Mouse (Mus musculus): Measurements from ENCODE around the gene Fgf3. TPM values are rescaled to one million over a fixed set of nuclear protein-coding genes. Genes with fewer than 3 reads are reported as not detected.
A peak's percentile ranks its signal among the peaks of the same experiment; 100 is the strongest.

The Fgf3 gene
- total and polyA plus RNA-seq, 2 experiments, result not detected

DNA sequence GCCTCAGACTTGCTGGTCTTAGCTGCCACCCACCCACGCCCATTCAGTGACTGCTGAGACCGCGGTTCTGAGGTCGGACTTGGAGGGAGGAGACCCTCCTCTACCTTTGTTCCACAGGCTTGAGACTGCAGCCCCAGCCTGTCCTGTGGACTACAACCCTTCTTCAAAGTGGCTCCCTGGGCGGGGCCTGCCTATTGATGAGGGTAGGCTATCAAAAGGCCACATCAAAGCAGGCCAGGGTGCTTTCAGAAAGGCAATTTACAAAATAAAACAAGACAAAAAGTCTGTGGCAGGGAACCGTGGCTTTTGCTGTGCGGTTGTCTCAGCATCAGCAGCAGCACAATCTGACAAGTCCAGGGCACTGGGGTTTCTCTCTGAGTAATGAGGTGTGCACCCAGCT lies 16.0 kb upstream of the Fgf3 start:
- H3K4me3 ChIP-seq (ENCODE audit: insufficient read depth, low read depth, low read length), result no peak overlapping the region
- DNase-seq (ENCODE audit: extremely low read depth, low read depth, low spot score), result no peak

DNA sequence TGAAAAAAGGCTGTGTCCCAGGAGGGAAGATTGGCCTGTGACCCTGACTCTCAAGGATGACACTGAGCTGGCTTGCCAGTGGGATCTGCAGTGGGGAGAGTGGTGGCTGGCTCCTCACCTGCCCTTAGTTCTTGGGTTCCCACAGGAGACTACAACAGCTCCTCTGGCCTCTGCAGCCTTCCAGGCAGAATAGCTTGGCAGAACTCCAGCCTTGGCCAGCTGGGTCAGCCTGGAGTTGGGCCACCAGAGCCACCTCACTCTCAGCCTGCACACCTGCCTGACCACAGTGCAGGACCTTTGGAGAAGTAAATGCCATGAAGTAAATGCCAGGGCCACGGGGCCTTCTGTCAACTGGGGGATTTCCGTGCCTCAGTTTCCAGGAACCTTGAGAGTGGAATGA lies 13.9 kb upstream of the Fgf3 start:
- no peak for DNase-seq (ENCODE audit: extremely low read depth, low read depth, low spot score)
- no peaks in the 10 kb centered on the region for H3K36me3 ChIP-seq (ENCODE audit: control insufficient read depth, insufficient read depth, low read length)
- no peak overlapping the region for H3K4me3 ChIP-seq (ENCODE audit: insufficient read depth, low read depth, low read length)
- no peak overlapping the region for H3K9ac ChIP-seq (ENCODE audit: low read depth, low read length)
- H3K79me2 ChIP-seq (ENCODE audit: control insufficient read depth, insufficient read depth, low read length), result no peaks in the 10 kb centered on the region
- H3K27ac ChIP-seq (replicated peaks; ENCODE audit: insufficient read depth, low read depth, low read length), result no peak overlapping the region
- no peaks in the 10 kb centered on the region for H3K4me1 ChIP-seq (ENCODE audit: control insufficient read depth, insufficient read depth, low read length)
- 79% methylated on average over 2 of the region's 2 CpGs for WGBS
- H3K27me3 ChIP-seq (ENCODE audit: control insufficient read depth, insufficient read depth, low read length), result no peaks in the 10 kb centered on the region
- TF ChIP-seq CTCF (IDR thresholded peaks at IDR 0.05; ENCODE audit: low read depth, low read length), result no peak
- no peak for TF ChIP-seq POLR2A (IDR thresholded peaks at IDR 0.05; ENCODE audit: extremely low read depth, insufficient read depth, low read length)

More for the DNA sequence above, 16.0 kb upstream of the Fgf3 start:
- Histone ChIP-seq H3K27me3 (ENCODE audit: control insufficient read depth, insufficient read depth, low read length) (0 out of 2 replicates have a peak, but pooled peaks cover 3% of the 10 kb centered on the region), H3K36me3 (ENCODE audit: control insufficient read depth, insufficient read depth, low read length) (no peaks in the 10 kb centered on the region), H3K9ac (ENCODE audit: low read depth, low read length) (no peak overlapping the region), H3K4me1 (ENCODE audit: control insufficient read depth, insufficient read depth, low read length) (no peaks in the 10 kb centered on the region), H3K27ac (replicated peaks; ENCODE audit: insufficient read depth, low read depth, low read length) (no peak overlapping the region), H3K79me2 (ENCODE audit: control insufficient read depth, insufficient read depth, low read length) (no peaks in the 10 kb centered on the region)
- WGBS, result 66% methylated on average over 7 of the region's 7 CpGs
- TF ChIP-seq CTCF (IDR thresholded peaks at IDR 0.05; ENCODE audit: low read depth, low read length) (no peak), POLR2A (IDR thresholded peaks at IDR 0.05; ENCODE audit: extremely low read depth, insufficient read depth, low read length) (no peak)

DNA sequence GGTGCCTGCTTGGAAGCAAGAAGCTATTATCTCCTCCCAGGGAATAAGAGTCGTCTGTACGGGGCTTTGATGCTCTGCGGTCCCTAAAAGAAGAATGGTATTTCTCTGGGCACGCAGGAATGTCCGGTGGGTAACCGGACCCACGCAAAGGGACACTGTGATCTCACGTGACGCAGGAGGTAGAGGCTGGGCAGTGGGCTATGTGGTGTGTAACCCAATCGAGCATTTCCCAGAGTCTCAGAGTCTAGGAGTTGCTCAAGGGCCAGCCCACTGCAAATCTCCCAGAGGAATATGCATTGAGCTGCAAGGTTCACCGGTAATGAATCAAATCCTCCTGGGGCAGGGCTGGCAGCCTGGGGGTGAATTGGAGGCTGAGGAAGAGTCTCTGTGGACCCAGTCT lies 9.5 kb upstream of the Fgf3 start:
- DNase-seq (ENCODE audit: extremely low read depth, low read depth, low spot score), result no peak
- Histone ChIP-seq H3K4me1 (ENCODE audit: control insufficient read depth, insufficient read depth, low read length) (no peaks in the 10 kb centered on the region), H3K9ac (ENCODE audit: low read depth, low read length) (no peak overlapping the region), H3K79me2 (ENCODE audit: control insufficient read depth, insufficient read depth, low read length) (no peaks in the 10 kb centered on the region), H3K27ac (replicated peaks; ENCODE audit: insufficient read depth, low read depth, low read length) (no peak overlapping the region), H3K36me3 (ENCODE audit: control insufficient read depth, insufficient read depth, low read length) (no peaks in the 10 kb centered on the region), H3K27me3 (ENCODE audit: control insufficient read depth, insufficient read depth, low read length) (no peaks in the 10 kb centered on the region), H3K4me3 (ENCODE audit: insufficient read depth, low read depth, low read length) (no peak overlapping the region)
- WGBS, result 84% methylated on average over 11 of the region's 11 CpGs
- no peak for TF ChIP-seq CTCF (IDR thresholded peaks at IDR 0.05; ENCODE audit: low read depth, low read length)
- no peak for TF ChIP-seq POLR2A (IDR thresholded peaks at IDR 0.05; ENCODE audit: extremely low read depth, insufficient read depth, low read length)

DNA sequence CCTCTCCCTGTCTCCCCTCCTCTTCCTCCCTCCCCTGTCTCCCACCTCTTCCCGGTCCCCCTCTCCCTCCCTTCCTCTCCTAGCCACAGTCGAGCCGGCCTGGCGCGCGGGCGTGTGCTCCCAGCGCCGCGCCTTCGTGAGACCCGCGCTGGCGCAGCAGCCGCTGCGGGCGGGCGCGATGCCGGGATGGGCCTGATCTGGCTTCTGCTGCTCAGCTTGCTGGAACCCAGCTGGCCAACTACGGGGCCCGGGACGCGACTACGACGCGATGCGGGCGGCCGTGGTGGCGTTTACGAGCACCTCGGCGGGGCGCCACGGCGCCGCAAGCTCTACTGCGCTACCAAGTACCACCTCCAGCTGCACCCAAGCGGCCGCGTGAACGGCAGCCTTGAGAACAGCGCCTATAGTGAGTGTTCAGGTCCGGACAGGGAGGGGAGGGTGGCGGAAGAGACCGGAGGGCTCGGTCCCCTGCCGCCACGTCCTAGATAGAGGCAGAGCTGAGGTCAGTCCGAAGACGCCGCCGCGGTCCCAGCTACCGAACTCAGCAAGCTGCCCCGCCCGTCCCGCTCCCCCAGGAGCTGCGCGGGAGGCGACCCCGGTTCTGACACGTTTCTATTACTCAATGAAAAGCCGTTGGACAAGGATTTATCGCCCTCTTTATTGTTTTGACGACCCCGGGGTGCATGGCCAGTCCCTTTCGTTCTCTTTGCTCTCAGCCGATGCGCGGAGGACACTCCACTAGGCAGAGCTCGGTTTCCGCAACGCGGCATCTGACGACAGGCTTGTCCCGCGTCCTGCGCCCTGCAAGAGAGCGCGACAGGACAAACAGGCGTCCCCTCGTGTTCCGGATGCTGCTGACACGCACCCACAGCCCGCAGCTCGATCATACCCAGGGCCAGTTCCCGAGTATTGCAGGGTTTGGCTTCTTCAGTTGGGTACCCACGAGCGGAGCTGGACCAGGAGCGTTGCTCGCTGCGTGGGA lies 930 bp downstream of the Fgf3 start:
- Histone ChIP-seq H3K79me2 (ENCODE audit: control insufficient read depth, insufficient read depth, low read length) (no peaks in the 10 kb centered on the region), H3K27me3 (ENCODE audit: control insufficient read depth, insufficient read depth, low read length) (peaks cover 14% of the 10 kb centered on the region), H3K4me1 (ENCODE audit: control insufficient read depth, insufficient read depth, low read length) (no peaks in the 10 kb centered on the region), H3K4me3 (ENCODE audit: insufficient read depth, low read depth, low read length) (no peak overlapping the region), H3K9ac (ENCODE audit: low read depth, low read length) (no peak overlapping the region), H3K36me3 (ENCODE audit: control insufficient read depth, insufficient read depth, low read length) (no peaks in the 10 kb centered on the region), H3K27ac (replicated peaks; ENCODE audit: insufficient read depth, low read depth, low read length) (no peak overlapping the region)
- WGBS, result 2% methylated on average over 94 of the region's 94 CpGs
- DNase-seq (ENCODE audit: extremely low read depth, low read depth, low spot score), result no peak
- no peak for TF ChIP-seq CTCF (IDR thresholded peaks at IDR 0.05; ENCODE audit: low read depth, low read length)
- no peak for TF ChIP-seq POLR2A (IDR thresholded peaks at IDR 0.05; ENCODE audit: extremely low read depth, insufficient read depth, low read length)

GRCm38 (mm10) chr7:144846158-144846557 lies 8.3 kb downstream of the Fgf3 start:
- Histone ChIP-seq H3K27ac (replicated peaks; ENCODE audit: insufficient read depth, low read depth, low read length) (no peak overlapping the region), H3K27me3 (ENCODE audit: control insufficient read depth, insufficient read depth, low read length) (no peaks in the 10 kb centered on the region)

DNA sequence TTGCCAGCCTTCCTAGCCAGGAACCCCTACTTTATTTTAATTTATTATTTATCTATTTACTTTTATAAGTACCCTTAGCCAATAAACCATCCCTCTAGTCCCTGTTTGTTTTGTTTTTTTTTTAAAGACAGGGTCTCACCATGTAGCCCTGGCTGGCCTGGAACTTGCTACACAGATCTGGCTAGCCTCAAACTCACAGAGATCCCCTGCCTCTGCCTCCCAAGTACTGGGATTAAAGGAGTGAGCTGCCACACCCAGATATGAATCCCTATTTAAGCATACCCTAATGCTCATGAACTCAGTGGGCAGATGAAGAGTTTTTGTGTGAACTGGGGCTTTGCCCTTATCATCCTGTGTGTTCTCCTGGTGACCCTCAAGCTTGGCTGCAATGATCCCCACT lies 9.2 kb downstream of the Fgf3 start, which contains the start of gene Fgf4:
TSS of gene Fgf4 (plus strand) at position 301 of the 400 bp plus-strand sequence.
- Histone ChIP-seq H3K4me1 (ENCODE audit: control insufficient read depth, insufficient read depth, low read length) (no peaks in the 10 kb centered on the region), H3K36me3 (ENCODE audit: control insufficient read depth, insufficient read depth, low read length) (no peaks in the 10 kb centered on the region), H3K4me3 (ENCODE audit: insufficient read depth, low read depth, low read length) (no peak within 1 kb of the TSS), H3K27ac (replicated peaks; ENCODE audit: insufficient read depth, low read depth, low read length) (no peak within 1 kb of the TSS), H3K27me3 (ENCODE audit: control insufficient read depth, insufficient read depth, low read length) (no peaks in the 10 kb centered on the region), H3K79me2 (ENCODE audit: control insufficient read depth, insufficient read depth, low read length) (no peaks in the 10 kb centered on the region), H3K9ac (ENCODE audit: low read depth, low read length) (no peak within 1 kb of the TSS)
- no peak for DNase-seq (ENCODE audit: extremely low read depth, low read depth, low spot score)
- TF ChIP-seq CTCF (IDR thresholded peaks at IDR 0.05; ENCODE audit: low read depth, low read length) (no peak), POLR2A (IDR thresholded peaks at IDR 0.05; ENCODE audit: extremely low read depth, insufficient read depth, low read length) (no peak)

More at GRCm38 (mm10) chr7:144846158-144846557, 8.3 kb downstream of the Fgf3 start:
- no peak overlapping the region for H3K9ac ChIP-seq (ENCODE audit: low read depth, low read length)
- DNase-seq (ENCODE audit: extremely low read depth, low read depth, low spot score), result peak; percentile 8
- H3K4me3 ChIP-seq (ENCODE audit: insufficient read depth, low read depth, low read length), result no peak overlapping the region
- no peaks in the 10 kb centered on the region for H3K79me2 ChIP-seq (ENCODE audit: control insufficient read depth, insufficient read depth, low read length)
- no peak for TF ChIP-seq POLR2A (IDR thresholded peaks at IDR 0.05; ENCODE audit: extremely low read depth, insufficient read depth, low read length)
- TF ChIP-seq CTCF (IDR thresholded peaks at IDR 0.05; ENCODE audit: low read depth, low read length), result peak; percentile 87
- H3K36me3 ChIP-seq (ENCODE audit: control insufficient read depth, insufficient read depth, low read length), result no peaks in the 10 kb centered on the region
- no peaks in the 10 kb centered on the region for H3K4me1 ChIP-seq (ENCODE audit: control insufficient read depth, insufficient read depth, low read length)
- 22% methylated on average over 4 of the region's 4 CpGs for WGBS
